Mouse (Mus musculus) lung, adult 2 months (tissue): ENCODE measurements around the gene Kcna1. TPM values are rescaled to one million over a fixed set of nuclear protein-coding genes. Genes with fewer than 3 reads are reported as not detected.

ENCODE experiments used
- DNase-seq: peaks from one replicate; pipeline ENCODE4 v3.0.0; 2022
- H3K4me1 ChIP-seq: fragments of 200-500 bp; 2 replicates; pipeline ENCODE4 v1.6.1; 2011; ENCODE audit warnings: low read length; ENCODE audit not compliant: control insufficient read depth, insufficient read depth
- H3K4me3 ChIP-seq: fragments of 200-500 bp; replicated peaks from 2 replicates; pipeline ENCODE3; 2011; ENCODE audit warnings: low read depth, mild to moderate bottlenecking, control low read depth, low read length; ENCODE audit errors: extremely low read depth
- CTCF ChIP-seq: fragments of 200-500 bp; IDR thresholded peaks from 2 replicates; pipeline ENCODE4 v1.5.1; 2011; ENCODE audit warnings: mild to moderate bottlenecking, low read length, control low read depth; ENCODE audit not compliant: insufficient read depth
- POLR2A ChIP-seq: fragments of 200-500 bp; IDR thresholded peaks from 2 replicates; pipeline ENCODE4 v1.6.1; 2011; ENCODE audit warnings: low read depth, mild to moderate bottlenecking, control low read depth, low read length, borderline replicate concordance; ENCODE audit errors: extremely low read depth
- WGBS: fragments of 180-500 bp; shearing (Covaris S2); methylation state at CpG from one replicate; pipeline ENCODE4 v1.1.7; 2018; 5-methylcytosine and 5-hydroxymethylcytosine counted together
- polyA plus RNA-seq: library from polyadenylated mRNA; depleted of rRNA; stranded (reverse); fragments of >200 nt; gene quantifications from 2 replicates; pipeline ENCODE4 v1.2.3, GENCODE M21; 2012; rRNA removed

Gene Kcna1
- polyA plus RNA-seq, result 0.40 and 1.3 TPM in 2 replicates

- TF ChIP-seq CTCF, result no peak
- no peak for TF ChIP-seq POLR2A
- WGBS, result 23% methylated on average over 8 of the region's 8 CpGs
- Histone ChIP-seq H3K4me1 (no peaks in the 10 kb centered on the region), H3K4me3 (no peak within 1 kb of the TSS)
- DNase-seq, result no peak
These were observed at the start of gene Kcna1 for GRCm38 (mm10) chr6:126646381-126646780. Kcna1 (minus strand) TSS chr6:126646384.

DNA sequence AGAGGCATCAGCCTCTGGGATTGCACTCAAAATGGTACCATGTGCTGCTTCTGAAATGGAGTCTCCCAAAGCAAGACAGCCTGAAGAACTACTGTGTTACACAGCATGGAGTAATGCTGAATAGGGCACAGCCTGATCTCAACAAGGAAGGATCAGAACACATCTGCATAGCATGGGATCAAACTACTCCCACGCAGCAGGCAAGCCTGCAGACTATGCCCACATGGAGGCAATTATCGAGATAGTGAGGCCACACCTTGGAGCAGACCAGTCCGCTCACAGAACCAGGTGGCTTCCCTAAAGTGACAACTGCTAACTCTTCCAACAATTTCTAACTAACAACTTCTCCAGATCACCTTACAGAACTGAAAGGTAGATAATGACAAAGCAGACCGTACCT, 40.9 kb upstream of the Kcna1 start:
- no peak for TF ChIP-seq POLR2A
- TF ChIP-seq CTCF, result no peak
- H3K4me1 ChIP-seq, result no peaks in the 10 kb centered on the region
- 84% methylated on average over 4 of the region's 4 CpGs for WGBS
- DNase-seq, result no peak
- no peak overlapping the region for H3K4me3 ChIP-seq

DNA sequence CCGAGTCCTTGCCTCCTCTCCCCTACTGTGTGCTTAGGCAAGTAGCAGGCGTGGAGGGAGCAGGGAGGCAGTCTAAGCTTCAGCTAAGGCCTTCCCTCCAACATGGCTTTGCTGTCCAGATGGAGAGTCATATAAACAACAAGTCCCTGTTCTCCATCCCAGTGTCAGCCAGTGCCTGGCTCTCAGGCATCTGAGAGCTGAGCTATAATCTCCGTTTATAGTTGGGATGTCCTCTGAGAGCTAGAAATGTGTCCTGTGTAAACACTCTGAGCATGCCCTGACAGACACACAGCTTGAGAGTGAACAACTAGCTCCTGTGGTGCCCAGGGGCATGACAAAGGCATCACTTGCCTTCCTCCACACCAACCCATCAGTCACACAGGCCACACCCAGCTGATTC, 39.0 kb upstream of the Kcna1 start:
- WGBS, result 45% methylated on average over 3 of the region's 3 CpGs
- TF ChIP-seq POLR2A (no peak), CTCF (no peak)

DNA sequence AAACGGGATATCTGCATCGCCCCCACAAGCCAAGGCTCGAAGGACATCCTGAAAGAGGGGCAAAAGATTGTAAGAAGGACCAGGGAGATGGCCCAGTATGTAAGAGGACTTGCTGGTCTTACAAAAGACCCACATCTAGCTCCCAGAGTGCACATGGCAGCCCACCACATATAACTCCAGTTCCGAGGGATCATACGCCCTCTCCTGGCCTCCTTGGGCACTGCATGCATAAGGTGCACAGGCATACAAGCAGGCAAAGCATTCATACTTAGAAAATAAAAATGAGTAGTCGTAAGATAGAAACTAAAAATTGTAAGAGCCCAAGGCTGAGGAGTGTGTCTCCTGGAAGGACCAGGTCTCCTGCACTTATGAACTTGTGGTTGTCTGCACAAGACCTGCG, 32.8 kb upstream of the Kcna1 start:
- Histone ChIP-seq H3K4me3 (no peak overlapping the region), H3K4me1 (no peaks in the 10 kb centered on the region)
- 67% methylated on average over 7 of the region's 7 CpGs for WGBS
- DNase-seq, result no peak
- TF ChIP-seq CTCF (0 out of 2 replicates have a peak, but pooled peaks have one; percentile 18), POLR2A (no peak)

More for the DNA sequence above, 39.0 kb upstream of the Kcna1 start:
- Histone ChIP-seq H3K4me3 (no peak overlapping the region), H3K4me1 (no peaks in the 10 kb centered on the region)
- no peak for DNase-seq

GRCm38 (mm10) chr6:126667001-126667400, 20.8 kb upstream of the Kcna1 start:
- 89% methylated on average over 5 of the region's 5 CpGs for WGBS
- H3K4me1 ChIP-seq, result no peaks in the 10 kb centered on the region
- no peak for TF ChIP-seq POLR2A
- no peak for TF ChIP-seq CTCF
- no peak overlapping the region for H3K4me3 ChIP-seq
- DNase-seq, result no peak

GRCm38 (mm10) chr6:126666091-126666490, 19.9 kb upstream of the Kcna1 start:
- no peaks in the 10 kb centered on the region for H3K4me1 ChIP-seq
- H3K4me3 ChIP-seq, result no peak overlapping the region
- 40% methylated on average over 6 of the region's 6 CpGs for WGBS

DNA sequence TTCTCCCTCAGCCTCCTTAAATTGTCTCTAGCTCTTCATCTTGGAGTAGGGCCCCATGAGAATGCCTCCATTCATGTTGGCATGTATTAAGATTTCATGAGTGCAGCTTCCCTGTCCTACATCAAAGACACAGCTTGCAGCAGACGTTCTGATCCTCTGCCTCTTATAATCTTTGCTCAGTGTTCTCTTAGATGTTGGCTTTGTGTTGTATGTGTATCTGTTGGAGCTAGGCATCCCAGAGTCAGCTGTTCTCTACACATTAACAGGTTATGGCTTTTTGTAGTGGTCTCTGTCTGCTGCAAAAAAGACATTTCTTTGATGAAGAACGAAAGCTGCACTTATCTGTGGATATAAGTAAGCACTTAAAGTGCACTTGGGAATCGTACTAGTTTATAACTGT, 18.4 kb upstream of the Kcna1 start:
- Histone ChIP-seq H3K4me1 (no peaks in the 10 kb centered on the region), H3K4me3 (no peak overlapping the region)
- 65% methylated on average over 3 of the region's 3 CpGs for WGBS
- no peak for DNase-seq
- TF ChIP-seq CTCF, result no peak
- TF ChIP-seq POLR2A, result no peak

More at GRCm38 (mm10) chr6:126666091-126666490, 19.9 kb upstream of the Kcna1 start:
- no peak for TF ChIP-seq CTCF
- TF ChIP-seq POLR2A, result no peak
- DNase-seq, result no peak

- TF ChIP-seq CTCF (no peak), POLR2A (no peak)
- Histone ChIP-seq H3K4me3 (no peak overlapping the region), H3K4me1 (no peaks in the 10 kb centered on the region)
- WGBS, result 55% methylated on average over 2 of the region's 2 CpGs
- DNase-seq, result no peak
These were observed 11.6 kb upstream of the Kcna1 start for GRCm38 (mm10) chr6:126657646-126658394.

DNA sequence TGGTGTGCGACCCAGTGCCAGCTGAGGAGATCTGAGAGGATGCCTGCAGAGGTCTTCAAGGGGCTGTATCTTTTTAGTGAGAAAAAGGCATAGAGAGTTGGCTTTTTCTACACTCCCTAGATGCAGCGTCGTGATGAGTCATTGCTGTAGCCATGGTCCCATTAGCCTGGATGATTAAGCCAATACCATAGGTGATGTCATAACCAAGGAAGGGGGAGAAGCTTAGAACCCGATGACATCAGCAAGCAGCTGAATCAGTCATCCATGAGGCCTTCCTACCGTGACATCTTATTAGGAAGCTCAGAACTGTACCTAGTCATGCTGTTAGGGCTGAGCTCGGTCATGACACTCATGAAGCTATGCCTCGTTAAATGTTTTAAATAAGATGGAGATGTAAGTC, 7.4 kb upstream of the Kcna1 start:
- Histone ChIP-seq H3K4me1 (no peaks in the 10 kb centered on the region), H3K4me3 (no peak overlapping the region)
- 88% methylated on average over 7 of the region's 7 CpGs for WGBS
- TF ChIP-seq POLR2A, result no peak
- no peak for TF ChIP-seq CTCF
- DNase-seq, result no peak

DNA sequence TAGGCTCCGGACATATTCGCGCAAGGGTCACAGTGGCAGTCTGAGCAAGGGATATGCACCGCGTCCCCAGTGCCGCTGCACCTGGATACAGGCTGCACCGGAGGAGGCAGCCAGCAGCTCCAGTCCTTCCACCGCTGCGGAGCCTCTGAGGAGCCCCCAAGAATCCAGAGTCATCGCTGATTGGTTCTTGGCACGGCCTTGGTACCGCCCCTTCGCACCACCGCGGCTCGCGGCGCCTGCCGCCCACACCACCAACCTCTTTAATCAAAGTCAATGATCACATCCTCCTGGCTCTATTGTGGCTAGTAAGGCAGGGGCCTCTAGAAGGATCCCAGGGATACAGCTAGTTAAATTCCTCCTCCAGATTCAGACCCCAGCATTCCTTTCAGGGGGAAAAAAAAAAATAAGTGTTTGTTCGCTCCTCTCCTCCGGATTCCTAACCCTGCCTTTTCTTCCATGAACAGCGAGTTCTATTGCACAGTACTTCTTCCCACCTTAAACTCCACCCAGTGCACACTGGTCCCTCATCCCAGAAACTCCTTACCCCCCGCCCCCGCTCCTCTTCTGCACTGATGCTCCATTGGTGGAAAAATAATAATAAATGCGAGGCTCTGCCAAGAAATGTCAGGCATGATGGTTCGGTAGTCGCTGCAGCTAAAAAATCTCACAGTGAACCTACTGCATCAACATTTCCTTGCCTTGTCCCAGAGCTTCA, 383 bp downstream of the Kcna1 start:
- Histone ChIP-seq H3K4me1 (no peaks in the 10 kb centered on the region), H3K4me3 (no peak overlapping the region)
- TF ChIP-seq POLR2A (no peak), CTCF (no peak)
- DNase-seq, result no peak
- WGBS, result 1% methylated on average over 27 of the region's 27 CpGs
